Mouse (Mus musculus) bone marrow, adult 2 months (tissue): Measurements from ENCODE around the gene Hydin. TPM values are rescaled to one million over a fixed set of nuclear protein-coding genes. Genes with fewer than 3 reads are reported as not detected.

Source experiments
- H3K27ac ChIP-seq: fragments of 200-500 bp; 2 replicates; pipeline ENCODE4 v1.5.1; 2012; ENCODE audit warnings: low read depth, mild to moderate bottlenecking, control low read depth, inconsistent platforms, low read length; ENCODE audit not compliant: control insufficient read depth, poor library complexity, insufficient read depth
- H3K4me1 ChIP-seq: fragments of 200-500 bp; 2 replicates; pipeline ENCODE4 v1.6.1; 2011; ENCODE audit warnings: low read length; ENCODE audit not compliant: control insufficient read depth, insufficient read depth
- H3K4me3 ChIP-seq: fragments of 200-500 bp; replicated peaks from 2 replicates; pipeline ENCODE3; 2011; ENCODE audit warnings: mild to moderate bottlenecking, low read depth, low read length, control low read depth; ENCODE audit not compliant: control insufficient read depth
- CTCF ChIP-seq: fragments of 200-500 bp; IDR thresholded peaks from 2 replicates; pipeline ENCODE4 v1.5.1; 2011; ENCODE audit warnings: low read length, control low read depth; ENCODE audit not compliant: control insufficient read depth, insufficient read depth
- POLR2A ChIP-seq: fragments of 200-500 bp; IDR thresholded peaks from 2 replicates; pipeline ENCODE4 v1.6.1; 2011; ENCODE audit warnings: low read depth, mild to moderate bottlenecking, control low read depth, low read length, borderline replicate concordance; ENCODE audit not compliant: control insufficient read depth
- WGBS: fragments of 180-500 bp; shearing (Covaris S2); methylation state at CpG from one replicate; pipeline ENCODE4 v1.1.7; 2018; 5-methylcytosine and 5-hydroxymethylcytosine counted together
- polyA plus RNA-seq: library from polyadenylated mRNA; stranded (reverse); fragments of >200 nt; gene quantifications from 2 replicates; pipeline ENCODE4 v1.2.4, GENCODE M21; 2011; ENCODE audit warnings: low replicate concordance; ENCODE audit not compliant: missing spikeins, insufficient read depth, insufficient read length

Hydin gene
- not detected in 2 replicates for polyA plus RNA-seq

GRCm38 (mm10) chr8:110266741-110267140 lies at the start of gene Hydin:
Gene Hydin, plus strand, starts transcription at chr8:110266977.
- TF ChIP-seq POLR2A = no peak
- no peak for TF ChIP-seq CTCF
- no peak within 1 kb of the TSS for H3K4me3 ChIP-seq

GRCm38 (mm10) chr8:110217198-110217597 lies 49.6 kb upstream of the Hydin start:
- Histone ChIP-seq H3K27ac (no peak overlapping the region), H3K4me1 (no peaks in the 10 kb centered on the region), H3K4me3 (peak overlapping the region; percentile 92)
- WGBS = 40% methylated on average over 5 of the region's 5 CpGs
- TF ChIP-seq POLR2A (no peak), CTCF (no peak)

More at GRCm38 (mm10) chr8:110266741-110267140, at the start of gene Hydin:
- WGBS = 3% methylated on average over 15 of the region's 15 CpGs
- Histone ChIP-seq H3K4me1 (no peaks in the 10 kb centered on the region), H3K27ac (no peak within 1 kb of the TSS)

GRCm38 (mm10) chr8:110217681-110218131 lies 49.1 kb upstream of the Hydin start:
- Histone ChIP-seq H3K4me3 (peak overlapping the region; percentile 92), H3K4me1 (no peaks in the 10 kb centered on the region), H3K27ac (no peak overlapping the region)
- WGBS = under 1% methylated on average over 43 of the region's 43 CpGs
- no peak for TF ChIP-seq CTCF
- 0 out of 2 replicates have a peak, but pooled peaks have one; percentile 58 for TF ChIP-seq POLR2A

GRCm38 (mm10) chr8:110218511-110218910 lies 48.3 kb upstream of the Hydin start:
- no peak overlapping the region for H3K27ac ChIP-seq
- WGBS = 5% methylated on average over 5 of the region's 5 CpGs
- TF ChIP-seq CTCF (no peak), POLR2A (no peak)
- H3K4me3 ChIP-seq = no peak overlapping the region
- H3K4me1 ChIP-seq = no peaks in the 10 kb centered on the region

GRCm38 (mm10) chr8:110220936-110221335 lies 45.8 kb upstream of the Hydin start:
- Histone ChIP-seq H3K4me1 (no peaks in the 10 kb centered on the region), H3K4me3 (no peak overlapping the region), H3K27ac (no peak overlapping the region)
- 94% methylated on average over 14 of the region's 14 CpGs for WGBS
- TF ChIP-seq POLR2A (no peak), CTCF (no peak)

- TF ChIP-seq POLR2A (no peak), CTCF (no peak)
- WGBS = 74% methylated on average over 6 of the region's 6 CpGs
These were observed 36.0 kb upstream of the Hydin start for GRCm38 (mm10) chr8:110230803-110231202.

GRCm38 (mm10) chr8:110242278-110243177 lies 24.2 kb upstream of the Hydin start:
- TF ChIP-seq POLR2A = no peak
- no peak for TF ChIP-seq CTCF
- H3K27ac ChIP-seq = no peak overlapping the region
- 60% methylated on average over 7 of the region's 7 CpGs for WGBS
- H3K4me3 ChIP-seq = no peak overlapping the region
- H3K4me1 ChIP-seq = no peaks in the 10 kb centered on the region

More at GRCm38 (mm10) chr8:110230803-110231202, 36.0 kb upstream of the Hydin start:
- H3K27ac ChIP-seq = no peak overlapping the region
- H3K4me3 ChIP-seq = no peak overlapping the region
- no peaks in the 10 kb centered on the region for H3K4me1 ChIP-seq

- Histone ChIP-seq H3K4me1 (no peaks in the 10 kb centered on the region), H3K27ac (no peak overlapping the region), H3K4me3 (no peak overlapping the region)
- WGBS = 53% methylated on average over 2 of the region's 2 CpGs
- TF ChIP-seq CTCF (no peak), POLR2A (no peak)
These were observed 22.2 kb upstream of the Hydin start for GRCm38 (mm10) chr8:110244566-110244965.

GRCm38 (mm10) chr8:110247238-110247637 lies 19.5 kb upstream of the Hydin start:
- no peaks in the 10 kb centered on the region for H3K4me1 ChIP-seq
- H3K27ac ChIP-seq = no peak overlapping the region
- WGBS = 67% methylated on average over 6 of the region's 6 CpGs
- TF ChIP-seq CTCF (no peak), POLR2A (no peak)
- H3K4me3 ChIP-seq = no peak overlapping the region
